Mouse (Mus musculus): ENCODE measurements around the gene Cdca8.

- TF ChIP-seq ZC3H11A (IDR thresholded peaks at IDR 0.05; ENCODE audit: low read depth, low read length): no peak
- no peak for TF ChIP-seq ELF1 (IDR thresholded peaks at IDR 0.05; ENCODE audit: low read depth, low read length)
- no peak for TF ChIP-seq EP300 (IDR thresholded peaks at IDR 0.05; ENCODE audit: low read length)
- TF ChIP-seq JUND (conservative IDR thresholded peaks at IDR 0.05; ENCODE audit: low read depth, low read length): no peak
- no peak for TF ChIP-seq CTCF (conservative IDR thresholded peaks at IDR 0.05 in 1 of 2, IDR thresholded peaks at IDR 0.05 in 1 of 2; ENCODE audit: low read depth in 2 of 2, low read length in 2 of 2)
- no peak for TF ChIP-seq POLR2A (IDR thresholded peaks at IDR 0.05; ENCODE audit: low read depth, low read length)
- no peak for TF ChIP-seq CHD2 (IDR thresholded peaks at IDR 0.05; ENCODE audit: low read length)
Measured at GRCm38 (mm10) chr4:124959062-124959461, 20.0 kb upstream of the Cdca8 start.

Measured in CH12.LX (cell line).